Mouse (Mus musculus): ENCODE measurements at regions not wholly inside any gene's neighbourhood (a gene's known extent, or its start where the extent isn't known, plus 50 kb on each side); places are given as distances from the start of the nearest gene placed in this dataset.

DNA sequence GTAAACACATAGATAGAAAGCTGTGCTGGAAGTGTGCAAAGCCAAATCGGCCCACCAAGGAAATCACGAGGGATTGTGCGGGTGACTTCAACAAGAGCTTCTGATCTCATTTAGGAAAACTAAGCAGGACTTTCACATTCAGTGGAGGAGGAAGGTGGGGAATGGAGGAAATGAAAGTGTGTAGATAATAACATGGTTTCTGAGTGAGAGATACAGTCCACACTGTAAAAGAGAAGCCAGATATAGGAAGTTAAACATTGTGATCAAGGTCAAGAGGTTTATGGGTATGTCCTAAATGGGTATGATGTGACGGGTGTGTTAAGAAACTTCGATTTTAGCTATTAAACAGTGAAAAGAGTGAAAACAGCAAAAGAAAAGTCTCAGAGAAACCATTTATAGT lies 310.1 kb upstream of the Actbl2 start:
- no peak for DNase-seq (ENCODE audit: extremely low read depth, insufficient read length, low spot score)

- no peak for DNase-seq (ENCODE audit: extremely low read depth, insufficient read length, low spot score)
Measured at GRCm38 (mm10) chr13:110960212-110960611, 294.6 kb upstream of the Actbl2 start.

GRCm38 (mm10) chr13:110967109-110967508 lies 287.7 kb upstream of the Actbl2 start:
- DNase-seq (ENCODE audit: extremely low read depth, insufficient read length, low spot score): peak; percentile 67

DNA sequence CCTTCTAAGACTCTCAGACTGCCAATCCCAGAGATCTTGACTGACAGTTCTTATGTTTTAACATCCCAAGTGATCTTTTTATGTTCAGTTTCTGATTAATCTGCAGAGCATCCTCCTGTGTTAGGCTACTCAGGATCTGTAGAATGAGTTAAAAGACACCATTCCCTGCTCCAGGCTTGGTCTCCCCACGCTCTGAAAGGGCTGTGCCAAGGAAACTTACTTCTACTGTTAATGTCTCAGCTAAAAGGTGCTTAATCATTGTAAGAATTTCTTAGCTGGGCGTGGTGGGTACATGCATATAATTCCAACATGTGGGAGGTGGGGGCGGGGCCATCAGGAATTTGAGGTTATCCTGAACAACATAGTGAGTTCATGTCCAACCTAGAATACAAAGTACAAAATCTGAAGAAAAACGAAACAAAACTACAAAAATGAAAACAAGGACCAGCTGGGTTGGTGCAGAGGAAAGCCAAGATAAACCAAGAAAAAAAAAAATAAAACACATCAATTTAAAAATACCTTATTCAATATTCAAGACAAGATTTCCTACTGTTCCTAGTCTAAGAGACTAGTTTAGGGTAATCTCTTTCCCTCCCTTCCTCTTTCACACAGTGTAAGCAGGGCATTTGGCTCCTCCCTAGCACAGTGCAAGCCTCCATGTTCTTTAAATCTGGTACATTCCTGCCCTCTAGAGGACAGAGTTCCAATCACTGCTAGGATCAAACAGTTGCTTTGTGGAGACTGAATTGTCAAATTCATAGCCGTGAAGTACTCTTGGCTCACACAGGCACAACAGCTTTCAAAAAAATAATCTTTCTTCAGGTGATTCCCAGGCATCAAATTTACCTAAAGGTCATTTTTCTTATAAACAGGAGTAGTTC lies 286.9 kb upstream of the Actbl2 start:
- peak; percentile 68 for DNase-seq (ENCODE audit: extremely low read depth, insufficient read length, low spot score)

GRCm38 (mm10) chr13:110968507-110968905 lies 286.3 kb upstream of the Actbl2 start:
- DNase-seq (ENCODE audit: extremely low read depth, insufficient read length, low spot score): no peak

DNA sequence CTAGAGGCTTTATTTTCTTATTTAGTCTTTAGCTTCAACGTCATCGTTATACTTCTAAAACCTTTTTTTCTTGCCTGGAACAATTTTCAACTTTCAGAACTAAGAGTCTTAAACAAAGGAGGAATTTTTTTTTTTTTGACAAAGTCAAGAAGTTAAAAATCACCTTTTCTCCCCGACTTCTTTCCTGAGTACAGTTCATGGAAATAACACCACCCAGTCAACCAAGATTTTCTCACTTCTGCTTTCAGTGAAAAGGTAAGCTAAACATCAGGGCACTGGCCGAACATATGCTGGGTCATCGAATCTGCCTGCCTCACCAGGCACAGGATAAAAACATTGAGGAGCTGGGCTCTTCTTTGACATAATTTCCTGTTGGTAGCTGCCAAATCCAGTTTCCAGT lies 277.4 kb upstream of the Actbl2 start:
- no peak for DNase-seq (ENCODE audit: extremely low read depth, insufficient read length, low spot score)

- DNase-seq (ENCODE audit: extremely low read depth, insufficient read length, low spot score): no peak
Measured at GRCm38 (mm10) chr13:110978022-110978421, 276.8 kb upstream of the Actbl2 start.

DNA sequence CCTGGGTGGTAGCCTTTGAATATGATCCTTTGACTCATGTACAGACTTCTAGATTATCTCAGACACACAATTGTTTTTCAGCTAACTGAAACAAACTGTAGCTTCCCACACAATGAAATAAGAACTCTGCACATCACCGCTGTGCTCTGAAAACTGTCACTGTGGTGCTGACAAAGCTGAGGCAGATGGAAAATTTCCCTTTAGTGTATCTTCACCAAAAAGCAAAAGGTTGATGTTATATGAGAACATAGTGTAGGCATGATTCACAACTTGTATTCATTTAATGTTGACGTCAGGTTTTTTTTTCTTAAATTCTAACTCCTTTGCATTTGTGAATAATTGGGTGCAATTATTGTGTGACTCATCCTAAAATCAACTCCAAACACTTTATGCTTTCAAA lies 264.1 kb upstream of the Actbl2 start:
- no peak for DNase-seq (ENCODE audit: extremely low read depth, insufficient read length, low spot score)

GRCm38 (mm10) chr13:110991121-110991520 lies 263.7 kb upstream of the Actbl2 start:
- DNase-seq (ENCODE audit: extremely low read depth, insufficient read length, low spot score): no peak

- DNase-seq (ENCODE audit: extremely low read depth, insufficient read length, low spot score): no peak
Measured at GRCm38 (mm10) chr13:110994596-110994995, 260.2 kb upstream of the Actbl2 start.

- DNase-seq (ENCODE audit: extremely low read depth, insufficient read length, low spot score): no peak
Measured at GRCm38 (mm10) chr13:111002670-111003069, 252.1 kb upstream of the Actbl2 start.

- DNase-seq (ENCODE audit: extremely low read depth, insufficient read length, low spot score): no peak
Measured at GRCm38 (mm10) chr13:111014142-111014541, 240.7 kb upstream of the Actbl2 start.

DNA sequence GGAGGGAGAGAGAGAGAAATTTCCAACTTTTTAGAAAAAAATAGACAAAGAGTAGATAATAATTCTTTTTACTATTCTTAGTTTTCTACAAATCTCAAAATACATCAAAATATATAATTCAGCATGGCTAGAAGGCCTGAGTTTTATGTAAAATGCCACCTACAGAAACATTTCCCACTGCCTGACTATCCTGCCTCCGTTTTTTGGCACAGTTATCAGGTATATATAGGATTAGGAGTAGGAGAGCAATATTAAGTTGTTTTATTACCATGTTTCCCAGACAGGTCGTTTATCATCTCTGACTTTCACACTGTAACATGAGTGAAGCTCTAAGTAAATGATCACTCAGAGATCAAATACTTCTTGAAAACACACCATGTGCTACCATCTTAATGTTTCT lies 224.7 kb upstream of the Actbl2 start:
- DNase-seq (ENCODE audit: extremely low read depth, insufficient read length, low spot score): no peak

DNA sequence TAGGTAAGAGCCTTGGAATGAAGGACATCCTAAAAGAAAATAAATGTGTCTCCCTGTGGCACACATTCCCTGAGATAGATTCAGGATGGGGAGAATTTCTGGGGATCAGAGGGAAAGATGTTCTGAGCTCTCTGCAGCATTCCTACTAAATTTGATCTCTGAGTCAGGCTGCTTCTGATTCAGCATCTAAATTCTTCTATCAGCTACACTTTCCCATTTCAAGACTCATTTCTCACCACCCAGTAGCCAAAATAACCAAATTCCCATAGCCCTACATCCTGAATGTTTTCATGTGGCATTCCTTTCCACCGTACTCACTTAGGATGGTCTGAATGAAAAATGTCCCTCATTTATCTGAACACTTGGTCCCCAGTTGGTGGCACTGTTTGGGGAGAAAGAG lies 223.2 kb upstream of the Actbl2 start:
- DNase-seq (ENCODE audit: extremely low read depth, insufficient read length, low spot score): peak; percentile 6

DNA sequence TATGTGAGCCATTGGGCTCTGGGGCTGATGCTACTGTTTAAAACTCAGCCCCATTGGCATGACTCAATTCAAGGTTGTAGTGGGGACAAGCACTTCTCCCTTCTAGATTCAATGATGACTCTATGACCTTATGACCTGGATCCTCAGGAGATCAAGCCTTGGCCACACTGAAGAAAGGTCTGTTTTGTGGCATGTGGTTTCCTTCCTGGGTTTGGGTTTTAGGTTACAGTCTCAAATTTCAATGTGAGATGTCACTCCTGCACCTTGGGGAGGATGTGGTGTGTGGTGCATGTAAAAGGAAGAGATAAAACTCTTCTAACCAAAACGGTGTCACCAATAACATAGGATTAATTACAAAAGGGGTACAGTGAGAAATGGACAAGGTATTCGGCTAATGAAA lies 211.2 kb upstream of the Actbl2 start:
- DNase-seq (ENCODE audit: extremely low read depth, insufficient read length, low spot score): no peak

- DNase-seq (ENCODE audit: extremely low read depth, insufficient read length, low spot score): no peak
Measured at GRCm38 (mm10) chr13:111044328-111045002, 210.3 kb upstream of the Actbl2 start.

DNA sequence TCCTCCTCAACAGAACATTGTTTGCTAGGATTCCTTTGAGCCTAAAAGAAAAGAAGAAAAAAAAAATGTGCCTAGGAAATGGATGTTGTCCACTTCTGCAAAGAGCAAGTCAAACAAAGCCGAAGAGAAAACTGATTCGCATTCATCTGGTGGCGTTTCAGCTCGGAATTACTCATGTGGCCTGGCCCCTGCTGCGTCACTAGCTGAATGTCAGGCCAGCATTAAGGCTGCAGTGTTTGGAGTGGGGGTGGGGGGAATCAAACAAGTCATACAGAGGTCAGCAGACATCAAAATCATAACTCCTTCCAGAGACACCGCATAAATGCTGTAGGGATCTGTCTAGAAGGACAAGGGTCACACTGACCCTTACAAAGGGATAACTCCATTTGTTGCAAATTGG lies 204.7 kb upstream of the Actbl2 start:
- DNase-seq (ENCODE audit: extremely low read depth, insufficient read length, low spot score): no peak

- DNase-seq (ENCODE audit: extremely low read depth, insufficient read length, low spot score): no peak
Measured at GRCm38 (mm10) chr13:111055817-111056216, 199.0 kb upstream of the Actbl2 start.

- no peak for DNase-seq (ENCODE audit: extremely low read depth, insufficient read length, low spot score)
Measured at GRCm38 (mm10) chr13:111087753-111088152, 167.1 kb upstream of the Actbl2 start.

DNA sequence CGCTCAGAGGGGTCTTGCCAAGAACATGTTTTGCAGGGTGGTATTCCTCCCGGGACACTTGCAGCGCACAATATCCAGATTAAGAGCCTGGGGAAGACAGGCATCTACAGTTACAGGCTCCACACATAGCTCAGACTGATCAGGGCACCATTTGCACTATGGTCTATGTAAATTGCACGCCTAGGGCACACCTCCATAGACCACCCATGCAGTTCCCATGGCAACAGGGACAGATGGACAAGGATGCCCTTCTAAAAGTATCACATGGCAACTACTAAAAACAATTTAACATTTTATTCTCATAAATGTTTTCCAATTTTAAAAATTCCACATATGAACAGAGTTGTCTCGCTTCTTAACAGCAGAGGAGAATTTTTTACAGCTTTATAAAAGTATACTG lies 158.7 kb upstream of the Actbl2 start:
- no peak for DNase-seq (ENCODE audit: extremely low read depth, insufficient read length, low spot score)

GRCm38 (mm10) chr13:111097336-111097735 lies 157.5 kb upstream of the Actbl2 start:
- DNase-seq (ENCODE audit: extremely low read depth, insufficient read length, low spot score): no peak

GRCm38 (mm10) chr13:111098738-111099137 lies 156.1 kb upstream of the Actbl2 start:
- DNase-seq (ENCODE audit: extremely low read depth, insufficient read length, low spot score): no peak
